Mouse (Mus musculus) forebrain, postnatal 0 days (tissue): ENCODE data around the gene Mex3a. TPM values are rescaled to one million over a fixed set of nuclear protein-coding genes. Genes with fewer than 3 reads are reported as not detected.

Source experiments
- ATAC-seq: fragments of 200-750 bp; cut with Nextera tagmentation; 2 replicates; pipeline ENCODE4 v1.8.0; 2017; ENCODE audit warnings: mild to moderate bottlenecking, moderate library complexity
- DNase-seq: peaks from one replicate; pipeline ENCODE4 v3.0.0-alpha.2; 2015
- H3K27ac ChIP-seq: fragments of 300-500 bp; sonication (generic); 2 replicates; pipeline ENCODE4 v1.5.1; 2014; ENCODE audit warnings: low read depth, mild to moderate bottlenecking, antibody characterized with exemption, low read length, moderate library complexity, mixed read lengths
- H3K27me3 ChIP-seq: fragments of 300-500 bp; sonication (generic); 2 replicates; pipeline ENCODE4 v1.6.1; 2014; ENCODE audit warnings: mild to moderate bottlenecking, low read length, mixed read lengths; ENCODE audit not compliant: insufficient read depth
- H3K36me3 ChIP-seq: fragments of 300-500 bp; sonication (generic); 2 replicates; pipeline ENCODE4 v1.6.1; 2014; ENCODE audit warnings: mild to moderate bottlenecking, moderate library complexity; ENCODE audit not compliant: insufficient read depth
- H3K4me1 ChIP-seq: fragments of 300-500 bp; sonication (generic); 2 replicates; pipeline ENCODE4 v1.6.1; 2014; ENCODE audit warnings: antibody characterized with exemption; ENCODE audit not compliant: insufficient read depth
- H3K4me2 ChIP-seq: fragments of 300-500 bp; sonication (generic); 2 replicates; pipeline ENCODE4 v1.6.1; 2014; ENCODE audit warnings: low read depth, mild to moderate bottlenecking, moderate library complexity
- H3K4me3 ChIP-seq: fragments of 300-500 bp; sonication (generic); 2 replicates; pipeline ENCODE4 v1.5.1; 2014; ENCODE audit warnings: low read depth, low read length, mixed read lengths
- H3K9ac ChIP-seq: fragments of 300-500 bp; sonication (generic); 2 replicates; pipeline ENCODE4 v1.6.1; 2014; ENCODE audit warnings: mild to moderate bottlenecking
- H3K9me3 ChIP-seq: fragments of 300-500 bp; sonication (generic); 2 replicates; pipeline ENCODE4 v1.6.1; 2016; ENCODE audit warnings: low read length
- CTCF ChIP-seq: sonication (generic); IDR thresholded peaks from 2 replicates; pipeline ENCODE4 v1.5.1; 2016; ENCODE audit warnings: antibody characterized with exemption, control low read depth, low read depth
- WGBS: fragments of 180-500 bp; shearing (Covaris S2); extraction: QIAGEN DNeasy Blood & Tissue Kit; methylation state at CpG from one replicate; pipeline ENCODE4 v1.1.7; 2014; 5-methylcytosine and 5-hydroxymethylcytosine counted together
- polyA plus RNA-seq: library from polyadenylated mRNA; unstranded; fragments of >200 nt; fragmentation: Nextera tagmentation; extraction: Ambion mirVana; gene quantifications from 2 replicates; pipeline ENCODE4 v1.2.1, GENCODE M21; 2015
- total RNA-seq: library from RNA; depleted of rRNA; stranded (reverse); fragments of >200 nt; gene quantifications from 2 replicates; pipeline ENCODE4 v1.2.3, GENCODE M21; 2014

Mex3a gene
- total and polyA plus RNA-seq, 2 experiments from 2014 or later, result 20.5 to 71.9 TPM

GRCm38 (mm10) chr3:88512896-88513545 is 19.2 kb upstream of the Mex3a start:
- H3K4me2 ChIP-seq, result no peak overlapping the region
- no peak overlapping the region for H3K9ac ChIP-seq
- no peak for ATAC-seq
- no peak for TF ChIP-seq CTCF
- H3K27me3 ChIP-seq, result no peaks in the 10 kb centered on the region
- 40% methylated on average over 12 of the region's 15 CpGs for whole genome bisulfite sequencing
- H3K4me1 ChIP-seq, result peaks cover 14% of the 10 kb centered on the region; the same call in 1 of the 2 replicates
- no peak for DNase-seq
- H3K27ac ChIP-seq, result no peak overlapping the region
- no peak overlapping the region for H3K4me3 ChIP-seq
- no peaks in the 10 kb centered on the region for H3K36me3 ChIP-seq
- no peaks in the 10 kb centered on the region for H3K9me3 ChIP-seq

GRCm38 (mm10) chr3:88513546-88514115 is 18.6 kb upstream of the Mex3a start:
- H3K9ac ChIP-seq, result no peak overlapping the region
- no peak for ATAC-seq
- 80% methylated on average over 7 of the region's 7 CpGs for WGBS

GRCm38 (mm10) chr3:88514231-88515094 is 17.7 kb upstream of the Mex3a start:
- Histone ChIP-seq H3K27ac (no peak overlapping the region), H3K9ac (no peak overlapping the region), H3K4me3 (no peak overlapping the region), H3K27me3 (no peaks in the 10 kb centered on the region), H3K4me1 (0 out of 2 replicates have a peak, but pooled peaks cover 11% of the 10 kb centered on the region), H3K36me3 (no peaks in the 10 kb centered on the region), H3K4me2 (no peak overlapping the region), H3K9me3 (no peaks in the 10 kb centered on the region)
- no peak for DNase-seq
- no peak for ATAC-seq
- no peak for TF ChIP-seq CTCF
- WGBS, result 73% methylated on average over 10 of the region's 10 CpGs

More at GRCm38 (mm10) chr3:88513546-88514115, 18.6 kb upstream of the Mex3a start:
- no peak for TF ChIP-seq CTCF
- no peak overlapping the region for H3K27ac ChIP-seq
- no peak for DNase-seq
- no peak overlapping the region for H3K4me3 ChIP-seq
- H3K4me1 ChIP-seq, result peaks cover 14% of the 10 kb centered on the region; the same call in 1 of the 2 replicates
- no peak overlapping the region for H3K4me2 ChIP-seq
- no peaks in the 10 kb centered on the region for H3K27me3 ChIP-seq
- no peaks in the 10 kb centered on the region for H3K36me3 ChIP-seq
- H3K9me3 ChIP-seq, result no peaks in the 10 kb centered on the region

GRCm38 (mm10) chr3:88515095-88515386 is 17.2 kb upstream of the Mex3a start:
- 100% methylated on average over 2 of the region's 2 CpGs for WGBS
- no peak for ATAC-seq

GRCm38 (mm10) chr3:88516407-88516806 is 15.8 kb upstream of the Mex3a start:
- DNase-seq (no peak), ATAC-seq (no peak)
- Histone ChIP-seq H3K27me3 (no peaks in the 10 kb centered on the region), H3K4me2 (no peak overlapping the region), H3K9ac (no peak overlapping the region), H3K4me1 (no peaks in the 10 kb centered on the region), H3K9me3 (no peaks in the 10 kb centered on the region), H3K27ac (no peak overlapping the region), H3K36me3 (no peaks in the 10 kb centered on the region), H3K4me3 (no peak overlapping the region)
- TF ChIP-seq CTCF, result no peak
- 91% methylated on average over 2 of the region's 2 CpGs for WGBS

More at GRCm38 (mm10) chr3:88515095-88515386, 17.2 kb upstream of the Mex3a start:
- no peak overlapping the region for H3K4me3 ChIP-seq
- no peak overlapping the region for H3K9ac ChIP-seq
- 0 out of 2 replicates have a peak, but pooled peaks cover 8% of the 10 kb centered on the region for H3K4me1 ChIP-seq
- TF ChIP-seq CTCF, result no peak
- no peaks in the 10 kb centered on the region for H3K27me3 ChIP-seq
- no peak overlapping the region for H3K4me2 ChIP-seq
- no peaks in the 10 kb centered on the region for H3K36me3 ChIP-seq
- DNase-seq, result no peak
- no peaks in the 10 kb centered on the region for H3K9me3 ChIP-seq
- no peak overlapping the region for H3K27ac ChIP-seq

GRCm38 (mm10) chr3:88518411-88518810 is 13.8 kb upstream of the Mex3a start:
- Histone ChIP-seq H3K4me3 (no peak overlapping the region), H3K4me1 (no peaks in the 10 kb centered on the region), H3K27ac (no peak overlapping the region), H3K9ac (no peak overlapping the region), H3K4me2 (no peak overlapping the region), H3K9me3 (no peaks in the 10 kb centered on the region), H3K27me3 (no peaks in the 10 kb centered on the region), H3K36me3 (0 out of 2 replicates have a peak, but pooled peaks cover 5% of the 10 kb centered on the region)
- no peak for TF ChIP-seq CTCF
- DNase-seq (no peak), ATAC-seq (no peak)
- 60% methylated on average over 4 of the region's 4 CpGs for WGBS

- no peaks in the 10 kb centered on the region for H3K4me1 ChIP-seq
- no peak overlapping the region for H3K9ac ChIP-seq
- ATAC-seq, result no peak
- TF ChIP-seq CTCF, result no peak
- peaks cover 15% of the 10 kb centered on the region; the same call in 1 of the 2 replicates for H3K36me3 ChIP-seq
- H3K27ac ChIP-seq, result no peak overlapping the region
- 82% methylated on average over 2 of the region's 2 CpGs for WGBS
- H3K4me2 ChIP-seq, result no peak overlapping the region
- no peaks in the 10 kb centered on the region for H3K27me3 ChIP-seq
- DNase-seq, result no peak
- H3K9me3 ChIP-seq, result no peaks in the 10 kb centered on the region
- no peak overlapping the region for H3K4me3 ChIP-seq
These were observed 12.1 kb upstream of the Mex3a start for GRCm38 (mm10) chr3:88520078-88520477.
